Mouse (Mus musculus) kidney, postnatal 0 days (tissue): ENCODE results near the gene Ahcyl2. TPM values are rescaled to one million over a fixed set of nuclear protein-coding genes. Genes with fewer than 3 reads are reported as not detected.
A peak's percentile ranks its signal among the peaks of the same experiment; 100 is the strongest.

ENCODE experiments used
- ATAC-seq: fragments of 200-750 bp; cut with Nextera tagmentation; replicated peaks from 2 replicates; pipeline ENCODE4 v1.8.0; 2017; ENCODE audit warnings: low read depth, moderate number of reproducible peaks, moderate TSS enrichment, moderate library complexity; ENCODE audit not compliant: low FRiP score
- DNase-seq: peaks from one replicate; pipeline ENCODE4 v3.0.0-alpha.2; 2016; ENCODE audit warnings: low spot score
- H3K27ac ChIP-seq: fragments of 300-500 bp; sonication (generic); 2 replicates; pipeline ENCODE4 v1.5.1; 2014; ENCODE audit warnings: mild to moderate bottlenecking
- H3K27me3 ChIP-seq: fragments of 300-500 bp; sonication (generic); 2 replicates; pipeline ENCODE4 v1.6.1; 2014; ENCODE audit warnings: low read length, mixed read lengths; ENCODE audit not compliant: insufficient read depth
- H3K36me3 ChIP-seq: fragments of 300-500 bp; sonication (generic); 2 replicates; pipeline ENCODE4 v1.6.1; 2014; ENCODE audit warnings: low read length, mixed read lengths; ENCODE audit not compliant: insufficient read depth
- H3K4me1 ChIP-seq: fragments of 300-500 bp; sonication (generic); replicated peaks from 2 replicates; pipeline ENCODE4 v1.6.1; 2014; ENCODE audit warnings: antibody characterized with exemption, low read length, mixed read lengths; ENCODE audit not compliant: insufficient read depth
- H3K4me2 ChIP-seq: fragments of 300-500 bp; sonication (generic); 2 replicates; pipeline ENCODE4 v1.6.1; 2014; ENCODE audit warnings: mild to moderate bottlenecking, low read length, moderate library complexity, mixed read lengths
- H3K4me3 ChIP-seq: fragments of 300-500 bp; sonication (generic); replicated peaks from 2 replicates; pipeline ENCODE4 v1.5.1; 2014; ENCODE audit warnings: low read depth, low read length
- H3K9ac ChIP-seq: fragments of 300-500 bp; sonication (generic); 2 replicates; pipeline ENCODE4 v1.6.1; 2014; ENCODE audit warnings: low read depth, low read length
- H3K9me3 ChIP-seq: fragments of 300-500 bp; sonication (generic); replicated peaks from 2 replicates; pipeline ENCODE4 v1.6.1; 2016; ENCODE audit warnings: low read length, inconsistent platforms, mixed read lengths
- CTCF ChIP-seq: IDR thresholded peaks from 2 replicates; pipeline ENCODE4 v1.5.1; 2016; ENCODE audit warnings: antibody characterized with exemption, low read depth, mild to moderate bottlenecking, moderate library complexity
- WGBS: fragments of 180-500 bp; shearing (Covaris S2); extraction: QIAGEN DNeasy Blood & Tissue Kit; methylation state at CpG from one replicate; pipeline ENCODE4 v1.1.7; 2014; 5-methylcytosine and 5-hydroxymethylcytosine counted together
- polyA plus RNA-seq: library from polyadenylated mRNA; unstranded; fragments of >200 nt; fragmentation: Nextera tagmentation; extraction: Ambion mirVana; gene quantifications from 2 replicates; pipeline ENCODE4 v1.2.1, GENCODE M21; 2015

The Ahcyl2 gene
- polyA plus RNA-seq, 1 experiment from 2014 or later, result 18.7 TPM

DNA sequence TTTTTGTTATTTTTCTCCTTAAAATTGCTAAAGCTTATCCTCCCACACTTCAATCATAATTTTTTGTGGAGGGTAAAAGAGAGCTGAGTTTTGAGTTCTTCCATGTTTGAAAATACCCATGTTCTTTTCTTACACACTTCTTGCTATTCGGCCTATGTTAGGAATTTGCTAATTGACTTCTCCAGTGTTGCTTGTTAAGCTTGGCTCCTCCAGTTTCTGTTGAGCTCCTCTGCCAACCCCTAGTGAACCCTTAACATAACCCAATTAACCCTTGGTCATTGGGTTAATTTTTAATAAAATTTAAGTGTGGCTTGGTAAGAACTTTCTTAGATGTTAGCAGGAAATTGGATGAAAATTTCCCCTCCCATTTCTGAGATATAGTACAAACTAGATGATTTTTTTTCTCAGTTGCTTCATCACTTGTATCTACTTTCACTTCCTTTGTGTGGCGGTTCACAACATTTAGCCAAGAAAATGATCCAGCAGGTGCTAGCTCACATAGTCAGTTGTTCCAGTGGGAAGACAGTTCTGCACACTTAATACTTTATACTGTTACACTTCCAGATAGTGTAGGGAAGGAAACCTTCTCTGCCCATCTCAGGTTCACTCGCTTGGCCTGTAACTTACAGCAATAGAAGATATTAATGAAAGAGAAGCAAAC is 60.9 kb downstream of the Ahcyl2 start:
- DNase-seq, result peak; percentile 19
- Histone ChIP-seq H3K27ac (peak overlapping the region; percentile 65), H3K4me3 (no peak overlapping the region), H3K27me3 (no peaks in the 10 kb centered on the region), H3K9me3 (no peaks in the 10 kb centered on the region), H3K36me3 (no peaks in the 10 kb centered on the region), H3K9ac (no peak overlapping the region), H3K4me1 (no peaks in the 10 kb centered on the region), H3K4me2 (no peak overlapping the region)
- ATAC-seq, result no peak
- 66% methylated on average over 3 of the region's 3 CpGs for WGBS
- no peak for TF ChIP-seq CTCF

DNA sequence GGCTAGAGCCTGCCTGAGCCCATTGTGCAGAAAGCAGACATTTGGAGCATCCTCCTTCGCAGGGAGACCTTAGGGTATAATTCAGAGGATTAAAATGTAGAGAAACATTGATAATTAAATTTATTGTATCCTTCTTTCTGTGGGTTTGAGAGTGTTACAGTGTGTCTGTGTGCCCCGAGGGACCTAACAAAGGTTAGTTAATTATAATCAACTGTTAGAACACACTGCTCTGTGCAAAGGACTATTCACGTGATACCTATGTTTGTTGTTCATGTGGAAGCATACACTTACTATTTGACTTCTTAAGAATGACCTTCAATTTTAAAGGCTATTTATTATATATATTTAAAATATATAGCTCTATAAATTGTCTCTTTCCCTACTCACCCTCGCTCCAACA is 64.5 kb downstream of the Ahcyl2 start:
- ATAC-seq (no peak), DNase-seq (no peak)
- Histone ChIP-seq H3K4me3 (no peak overlapping the region), H3K9ac (no peak overlapping the region), H3K27ac (no peak overlapping the region), H3K9me3 (no peaks in the 10 kb centered on the region), H3K36me3 (no peaks in the 10 kb centered on the region), H3K4me2 (no peak overlapping the region), H3K27me3 (no peaks in the 10 kb centered on the region), H3K4me1 (no peaks in the 10 kb centered on the region)
- WGBS, result 66% methylated on average over 4 of the region's 4 CpGs
- no peak for TF ChIP-seq CTCF

DNA sequence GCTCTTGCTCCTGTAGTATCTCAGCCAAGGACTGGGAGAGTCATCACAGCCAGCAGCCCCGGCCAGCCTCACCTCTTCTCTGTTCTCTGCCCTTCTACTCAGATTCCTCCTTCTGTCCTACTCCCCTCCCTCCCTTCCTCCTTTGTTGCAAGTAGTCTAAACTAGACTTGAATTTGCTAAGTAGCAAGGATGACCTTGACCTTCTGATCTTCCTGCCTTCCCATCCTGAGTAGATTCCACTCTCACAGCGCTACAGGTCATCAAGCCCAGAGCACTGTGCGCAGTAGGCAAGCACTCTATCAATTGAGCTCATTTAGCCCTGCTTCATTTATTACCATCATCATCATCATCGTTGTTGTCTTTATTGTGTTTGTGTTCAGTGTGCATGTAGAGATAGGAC is 65.3 kb downstream of the Ahcyl2 start:
- no peak for TF ChIP-seq CTCF
- no peaks in the 10 kb centered on the region for H3K27me3 ChIP-seq
- H3K9me3 ChIP-seq, result no peaks in the 10 kb centered on the region
- no peak for DNase-seq
- H3K27ac ChIP-seq, result no peak overlapping the region
- H3K4me2 ChIP-seq, result no peak overlapping the region
- H3K9ac ChIP-seq, result no peak overlapping the region
- WGBS, result 77% methylated on average over 4 of the region's 4 CpGs
- no peaks in the 10 kb centered on the region for H3K36me3 ChIP-seq
- no peak for ATAC-seq
- H3K4me3 ChIP-seq, result no peak overlapping the region
- H3K4me1 ChIP-seq, result no peaks in the 10 kb centered on the region

DNA sequence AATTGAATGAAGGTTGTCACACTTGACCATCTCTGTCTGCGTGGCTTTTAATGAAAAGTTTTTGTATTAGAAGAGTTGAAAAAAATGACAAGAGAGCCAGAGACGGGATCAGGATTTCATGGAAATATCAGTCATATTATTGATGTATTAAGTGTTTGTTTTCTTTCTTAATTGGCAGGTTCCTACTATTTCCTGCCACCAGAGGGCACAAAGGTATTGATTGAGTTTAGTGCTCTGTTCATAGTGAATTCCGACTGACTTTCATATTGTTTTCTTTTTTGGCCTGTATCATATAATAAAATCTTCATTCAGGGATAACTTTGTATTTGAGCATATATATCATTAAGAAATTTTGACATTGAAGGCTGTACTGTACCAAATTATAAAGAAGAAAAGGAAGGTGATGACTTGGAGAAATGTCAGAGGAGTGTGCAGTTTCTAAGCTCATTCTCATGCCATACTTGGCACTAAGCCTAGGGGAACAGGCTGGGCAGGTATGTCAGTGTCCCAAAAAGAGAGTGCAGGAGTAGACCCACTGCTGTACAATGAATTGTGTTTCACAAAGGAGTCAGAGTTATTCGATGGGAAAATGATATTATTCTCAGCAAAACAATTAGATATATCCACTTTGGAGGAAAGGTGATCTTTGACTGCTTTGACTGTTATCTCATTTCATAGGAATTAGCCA is 65.9 kb downstream of the Ahcyl2 start:
- 64% methylated on average over 4 of the region's 4 CpGs for WGBS
- Histone ChIP-seq H3K4me1 (no peaks in the 10 kb centered on the region), H3K9me3 (no peaks in the 10 kb centered on the region), H3K27ac (no peak overlapping the region), H3K4me3 (no peak overlapping the region), H3K36me3 (no peaks in the 10 kb centered on the region), H3K27me3 (no peaks in the 10 kb centered on the region), H3K9ac (no peak overlapping the region), H3K4me2 (no peak overlapping the region)
- DNase-seq (peak; percentile 36), ATAC-seq (no peak)
- TF ChIP-seq CTCF, result peak; percentile 71

DNA sequence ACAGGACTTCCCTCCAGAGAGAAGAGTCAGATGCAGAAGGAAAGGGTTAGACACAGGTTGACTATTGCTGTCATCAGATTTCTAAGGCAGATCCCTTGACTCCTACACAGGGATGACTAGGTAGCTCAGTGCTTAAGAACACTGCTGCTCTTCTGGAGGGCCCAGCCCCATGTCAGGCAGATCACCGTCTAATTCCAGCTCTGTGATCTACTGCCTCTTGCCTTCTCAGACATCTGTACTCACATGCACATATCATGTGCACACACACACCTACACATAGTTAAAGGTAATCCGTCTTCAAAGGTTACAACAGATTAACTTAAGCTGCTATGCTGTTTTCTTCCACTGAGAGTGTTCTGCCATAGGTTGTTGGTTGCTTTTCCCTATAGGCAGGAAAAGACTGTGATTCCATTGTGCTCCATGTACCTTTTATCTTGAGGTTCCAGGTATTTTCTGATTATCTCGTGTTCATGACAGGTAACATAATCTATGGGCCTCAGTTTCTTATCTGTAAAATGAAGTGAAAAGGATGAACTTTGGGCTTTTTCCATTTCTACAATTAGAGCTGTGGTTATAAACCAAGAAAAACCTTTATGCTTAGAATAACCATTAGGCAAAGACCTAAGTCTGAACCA is 67.8 kb downstream of the Ahcyl2 start:
- no peak for DNase-seq

DNA sequence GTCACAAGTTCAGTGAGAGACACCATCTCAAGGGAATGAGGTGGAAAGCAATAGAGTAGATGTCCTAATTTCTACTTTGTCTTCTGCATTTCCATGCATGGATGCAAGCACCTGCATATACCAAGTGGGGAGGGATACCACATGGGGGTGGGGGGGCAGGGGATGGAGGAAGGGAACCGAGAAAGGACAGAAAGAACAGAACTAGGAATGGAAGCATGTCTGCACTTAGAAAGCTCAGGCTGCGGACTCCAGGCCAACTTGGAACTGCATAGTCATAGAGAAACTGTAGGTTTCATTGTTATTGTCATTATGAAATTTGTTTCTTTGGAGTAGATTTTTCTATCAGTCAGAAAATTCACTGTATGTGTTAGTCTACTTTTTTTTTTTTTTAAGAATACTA is 69.8 kb downstream of the Ahcyl2 start:
- no peak overlapping the region for H3K4me3 ChIP-seq
- no peak for TF ChIP-seq CTCF

More for the DNA sequence above, 67.8 kb downstream of the Ahcyl2 start:
- H3K4me2 ChIP-seq, result no peak overlapping the region
- no peak overlapping the region for H3K4me3 ChIP-seq
- H3K9me3 ChIP-seq, result no peaks in the 10 kb centered on the region
- no peak for TF ChIP-seq CTCF
- no peak for ATAC-seq
- H3K36me3 ChIP-seq, result no peaks in the 10 kb centered on the region
- WGBS, result 75% methylated on average over 3 of the region's 3 CpGs
- no peak overlapping the region for H3K9ac ChIP-seq
- H3K27ac ChIP-seq, result no peak overlapping the region
- H3K27me3 ChIP-seq, result no peaks in the 10 kb centered on the region
- no peaks in the 10 kb centered on the region for H3K4me1 ChIP-seq

More for the DNA sequence above, 69.8 kb downstream of the Ahcyl2 start:
- no peaks in the 10 kb centered on the region for H3K9me3 ChIP-seq
- H3K27ac ChIP-seq, result no peak overlapping the region
- no peak overlapping the region for H3K4me2 ChIP-seq
- no peak overlapping the region for H3K9ac ChIP-seq
- no peaks in the 10 kb centered on the region for H3K36me3 ChIP-seq
- H3K27me3 ChIP-seq, result no peaks in the 10 kb centered on the region
- ATAC-seq, result no peak
- 95% methylated on average over 2 of the region's 2 CpGs for WGBS
- no peak for DNase-seq
- H3K4me1 ChIP-seq, result no peaks in the 10 kb centered on the region
